Comparison of ENCODE assay signal across 8 mouse cellular contexts in the genomic region with DNA sequence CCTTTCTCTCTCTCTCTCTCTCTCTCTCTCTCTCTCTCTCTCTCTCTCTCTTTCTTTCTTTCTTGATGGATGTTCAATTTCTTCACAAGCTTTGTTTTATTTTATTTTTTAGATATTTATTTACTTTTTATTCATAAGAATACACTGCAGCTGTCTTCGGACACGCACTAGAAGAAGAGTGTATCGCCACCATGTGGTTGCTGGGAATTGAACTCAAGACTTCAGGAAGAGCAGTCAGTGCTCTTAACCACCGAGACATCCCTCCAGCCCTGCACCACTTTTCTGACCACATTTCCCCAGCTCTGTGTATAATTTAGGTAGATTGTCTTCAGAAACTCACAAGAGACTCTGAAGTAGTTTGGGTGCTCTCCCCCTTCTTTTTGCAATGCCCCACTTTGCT. TPM values are rescaled to one million over a fixed set of nuclear protein-coding genes. Genes with fewer than 3 reads are reported as not detected.
DNase-seq lines count a peak whose midpoint lies in the region; ATAC-seq and TF ChIP-seq lines count a peak whose summit lies in the region.

No protein-coding gene starts in this region.

- no peaks in the 10 kb centered on the region for H3K4me1 ChIP-seq in kidney, embryonic 14.5 days (ENCODE audit: control insufficient read depth, insufficient read depth, low read length)
- no peaks in the 10 kb centered on the region; the same call in 1 of the 2 replicates for H3K4me1 ChIP-seq in liver, embryonic 16.5 days (ENCODE audit: control insufficient read depth, low read depth, low read length)

- CTCF ChIA-PET in Patski (lab: Charles Lee), result interaction anchor here (0.7 to 3.1 kb wide), 6 partner anchors 11 to 426 kb away, joined by 3 to 6 read pairs (median 3); no protein-coding TSS in a partner anchor

- H3K36me3 ChIP-seq in kidney, embryonic 14.5 days (ENCODE audit: control insufficient read depth, insufficient read depth, low read length), result no peaks in the 10 kb centered on the region
- H3K36me3 ChIP-seq in liver, embryonic 16.5 days (ENCODE audit: control insufficient read depth, insufficient read depth), result no peaks in the 10 kb centered on the region

- no peaks in the 10 kb centered on the region for H3K27me3 ChIP-seq in kidney, embryonic 14.5 days (ENCODE audit: control insufficient read depth, insufficient read depth, low read length)
- no peaks in the 10 kb centered on the region for H3K27me3 ChIP-seq in Patski
- no peaks in the 10 kb centered on the region for H3K27me3 ChIP-seq in liver, embryonic 16.5 days (ENCODE audit: control insufficient read depth, insufficient read depth, low read depth, low read length)

- peak; percentile 12 to 25 for DNase-seq in cerebellum, postnatal 36 days
- DNase-seq in cerebellum, adult 11 months, result no peak
- DNase-seq in kidney, postnatal 14 days, result peak; percentile 17
- no peak for DNase-seq in Patski (ENCODE audit: low read depth, low spot score)
- DNase-seq in B cell, adult 2 months, result no peak
- DNase-seq in adrenal gland, adult 2 months, result no peak

- no peak for ATAC-seq in kidney, embryonic 14.5 days (ENCODE audit: low FRiP score, low TSS enrichment)
- ATAC-seq in Patski, result no peak
- ATAC-seq in liver, embryonic 16.5 days (ENCODE audit: low read depth), result no peak

- H3K27ac ChIP-seq in kidney, embryonic 14.5 days (ENCODE audit: low read depth, low read length), result no peak overlapping the region
- H3K27ac ChIP-seq in liver, embryonic 16.5 days (ENCODE audit: low read length), result peak overlapping the region; percentile 70

- H3K9ac ChIP-seq in kidney, embryonic 14.5 days (ENCODE audit: low read depth, low read length), result no peak overlapping the region
- no peak overlapping the region for H3K9ac ChIP-seq in liver, embryonic 16.5 days (ENCODE audit: low read depth, low read length)

- POLR2A ChIA-PET in Patski (lab: Charles Lee), result interaction anchor here (0.7 to 1.3 kb wide), 2 partner anchors 8 to 130 kb away, joined by 3 to 5 read pairs; no protein-coding TSS in a partner anchor

- no peaks in the 10 kb centered on the region for H3K9me3 ChIP-seq in kidney, embryonic 14.5 days (ENCODE audit: control insufficient read depth, low read length)
- no peaks in the 10 kb centered on the region for H3K9me3 ChIP-seq in liver, embryonic 16.5 days (replicated peaks; ENCODE audit: control insufficient read depth, low read length)

- no peak overlapping the region for H3K4me2 ChIP-seq in kidney, embryonic 14.5 days (replicated peaks; ENCODE audit: low read depth, low read length)
- H3K4me2 ChIP-seq in liver, embryonic 16.5 days (ENCODE audit: low read depth, low read length), result no peak overlapping the region

- in situ Hi-C loops in Patski (cut with MboI; ENCODE audit: low pct_unique_long_range_greater_than_20kb), result no loop called here

- WGBS in kidney, embryonic 14.5 days, result 61% methylated on average over 4 of the region's 4 CpGs
- 41% methylated on average over 4 of the region's 4 CpGs for WGBS in liver, embryonic 16.5 days (ENCODE audit: insufficient replicate concordance)

- no peak overlapping the region for H3K4me3 ChIP-seq in kidney, embryonic 14.5 days (ENCODE audit: low read length)
- H3K4me3 ChIP-seq in liver, embryonic 16.5 days (ENCODE audit: low read depth, low read length), result no peak overlapping the region

- peak; percentile 62 for TF ChIP-seq CTCF in Patski (IDR thresholded peaks at IDR 0.05)

RNA-seq across cellular contexts. Expression of a gene that starts 36.4 kb away (rescaled TPM):
- polyA plus RNA-seq in kidney, embryonic 14.5 days (2014; fragmentation: Nextera tagmentation; extraction: Ambion mirVana), result 498 and 551 TPM in 2 replicates
- 579 TPM for polyA plus RNA-seq in Patski (2021)
- 198 and 207 TPM in 2 replicates for polyA plus RNA-seq in liver, embryonic 16.5 days (2015; fragmentation: Nextera tagmentation; extraction: Ambion mirVana)
- 100 to 1,000 TPM; 230 to 291 TPM for total RNA-seq in adrenal gland, adult 2 months (2021)
- 60.7 and 74.6 TPM in 2 replicates for polyA plus RNA-seq in adrenal gland, adult 2 months (2012; rRNA removed)

RNA-seq across cellular contexts. Expression of a gene that starts 37.2 kb away (rescaled TPM):
- 4.5 and 6.1 TPM in 2 replicates for polyA plus RNA-seq in kidney, embryonic 14.5 days (2014; fragmentation: Nextera tagmentation; extraction: Ambion mirVana)
- polyA plus RNA-seq in Patski (2021), result 9.0 TPM
- polyA plus RNA-seq in liver, embryonic 16.5 days (2015; fragmentation: Nextera tagmentation; extraction: Ambion mirVana), result 40.8 and 42.3 TPM in 2 replicates
- total RNA-seq in adrenal gland, adult 2 months (2021), result 10 to 100 TPM; 16.8 to 17.3 TPM
- 2.6 and 2.7 TPM in 2 replicates for polyA plus RNA-seq in adrenal gland, adult 2 months (2012; rRNA removed)

Comparison
In these comparisons a context has a peak if more than half of its experiments do, and no peak if none do; other contexts are left out.
1. DNase-seq: peak in cerebellum, postnatal 36 days (2 of 2) and kidney, postnatal 14 days (single experiment); none in cerebellum, adult 11 months (single experiment), Patski (single experiment), B cell, adult 2 months (0 of 2) and adrenal gland, adult 2 months (single experiment).